Mouse (Mus musculus) skeletal muscle tissue, adult 2 months (tissue): ENCODE results near the gene Eea1.
"Not testable (repeated sequence)": the region's sequence is repeated elsewhere in the genome, so short reads cannot be mapped to it uniquely, and the experiment has no call there.

Experiments
- DNase-seq: peaks from one replicate; pipeline ENCODE4 v3.0.0-alpha.2; 2012; ENCODE audit warnings: low read depth, low spot score

Eea1 gene

GRCm38 (mm10) chr10:95940046-95940900, at the start of gene Eea1:
TSS of gene Eea1 (plus strand) at chr10:95940650.
- peak; percentile 93 for DNase-seq

- DNase-seq, result no peak
Observed at GRCm38 (mm10) chr10:95891214-95891960, 49.1 kb upstream of the Eea1 start.

GRCm38 (mm10) chr10:95892132-95892531, 48.3 kb upstream of the Eea1 start:
- no peak for DNase-seq

GRCm38 (mm10) chr10:95893291-95893932, 47.0 kb upstream of the Eea1 start:
- DNase-seq, result no peak

- no peak for DNase-seq
Observed at GRCm38 (mm10) chr10:95894036-95894855, 46.2 kb upstream of the Eea1 start.

- DNase-seq, result peak; percentile 42
Observed at GRCm38 (mm10) chr10:95894856-95895386, 45.5 kb upstream of the Eea1 start.

- DNase-seq, result peak; percentile 36
Observed at GRCm38 (mm10) chr10:95898471-95899154, 41.8 kb upstream of the Eea1 start.

- DNase-seq, result no peak
Observed at GRCm38 (mm10) chr10:95904668-95905067, 35.8 kb upstream of the Eea1 start.

GRCm38 (mm10) chr10:95909246-95909909, 31.1 kb upstream of the Eea1 start:
- no peak for DNase-seq

GRCm38 (mm10) chr10:95911016-95911415, 29.4 kb upstream of the Eea1 start:
- DNase-seq, result no peak

- no peak for DNase-seq
Observed at GRCm38 (mm10) chr10:95914434-95915174, 25.8 kb upstream of the Eea1 start.

- no peak for DNase-seq
Observed at GRCm38 (mm10) chr10:95918716-95919115, 21.7 kb upstream of the Eea1 start.

- no peak for DNase-seq
Observed at GRCm38 (mm10) chr10:95923263-95924217, 16.9 kb upstream of the Eea1 start.

GRCm38 (mm10) chr10:95933631-95934030, 6.8 kb upstream of the Eea1 start:
- not testable (repeated sequence) for DNase-seq

- DNase-seq, result peak; percentile 46
Observed at GRCm38 (mm10) chr10:95940901-95941767, 684 bp downstream of the Eea1 start.

- no peak for DNase-seq
Observed at GRCm38 (mm10) chr10:95941768-95942425, 1.4 kb downstream of the Eea1 start.

GRCm38 (mm10) chr10:95945086-95945485, 4.6 kb downstream of the Eea1 start:
- DNase-seq, result no peak
